Mouse (Mus musculus) G1E (cell line): ENCODE measurements around the gene Abhd2.

Experiments used
- CTCF ChIP-seq: IDR thresholded peaks from 2 replicates; pipeline ENCODE4 v1.5.1; 2012; ENCODE audit warnings: low read depth, low read length, inconsistent platforms, mixed read lengths
- GATA1 ChIP-seq: IDR thresholded peaks from 2 replicates; pipeline ENCODE4 v1.6.1; 2012; ENCODE audit warnings: borderline replicate concordance, low read length, inconsistent platforms, mixed read lengths
- TAL1 ChIP-seq: conservative IDR thresholded peaks from 2 replicates; pipeline ENCODE4 v1.6.1; 2012; ENCODE audit warnings: low read depth, low read length, inconsistent platforms, mixed read lengths

- no peak for TF ChIP-seq CTCF
- no peak for TF ChIP-seq TAL1
- no peak for TF ChIP-seq GATA1
Observed at GRCm38 (mm10) chr7:79310191-79310555, 37.2 kb downstream of the Abhd2 start.
